Mouse (Mus musculus): ENCODE data around the gene Kazn. TPM values are rescaled to one million over a fixed set of nuclear protein-coding genes. Genes with fewer than 3 reads are reported as not detected.

Gene Kazn
- total RNA-seq (2014; fragmentation: Nextera tagmentation) (1.1 TPM in 1 of 2 replicates, not detected in the other), total RNA-seq (2017) (0.09 and 3.5 TPM in 2 replicates)

- ATAC-seq (replicated peaks; ENCODE audit: poor library complexity, severe bottlenecking), result peak; percentile 81
Observed at GRCm38 (mm10) chr4:142239240-142240126, at the start of gene Kazn. Kazn (minus strand) TSS chr4:142239401.

DNA sequence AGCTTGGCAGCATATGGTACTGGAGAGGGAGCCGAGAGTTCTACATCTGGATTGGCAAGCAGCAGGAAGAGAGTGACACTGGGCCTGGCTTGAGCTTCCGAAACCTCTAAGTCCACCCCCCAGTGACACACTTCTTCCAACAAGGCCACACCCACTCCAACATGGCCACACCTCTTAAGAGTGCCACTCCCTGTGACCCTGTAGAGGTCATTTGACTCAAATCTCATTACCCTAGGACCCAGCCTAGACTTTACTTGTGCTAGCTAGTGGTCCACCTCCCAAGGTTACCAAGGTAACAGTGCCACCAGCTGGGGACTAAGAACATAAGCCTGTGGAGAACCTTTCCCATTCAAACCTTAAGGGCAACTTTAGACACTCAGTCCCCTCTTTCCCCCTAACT is 46.3 kb upstream of the Kazn start:
- ATAC-seq (replicated peaks; ENCODE audit: poor library complexity, severe bottlenecking), result no peak

GRCm38 (mm10) chr4:142283867-142284266 is 44.7 kb upstream of the Kazn start:
- no peak for ATAC-seq (replicated peaks; ENCODE audit: poor library complexity, severe bottlenecking)

- no peak for ATAC-seq (replicated peaks; ENCODE audit: poor library complexity, severe bottlenecking)
Observed at GRCm38 (mm10) chr4:142278197-142278575, 39.0 kb upstream of the Kazn start.

GRCm38 (mm10) chr4:142277481-142278196 is 38.4 kb upstream of the Kazn start:
- no peak for ATAC-seq (replicated peaks; ENCODE audit: poor library complexity, severe bottlenecking)

GRCm38 (mm10) chr4:142275242-142275641 is 36.0 kb upstream of the Kazn start:
- ATAC-seq (replicated peaks; ENCODE audit: poor library complexity, severe bottlenecking), result no peak

DNA sequence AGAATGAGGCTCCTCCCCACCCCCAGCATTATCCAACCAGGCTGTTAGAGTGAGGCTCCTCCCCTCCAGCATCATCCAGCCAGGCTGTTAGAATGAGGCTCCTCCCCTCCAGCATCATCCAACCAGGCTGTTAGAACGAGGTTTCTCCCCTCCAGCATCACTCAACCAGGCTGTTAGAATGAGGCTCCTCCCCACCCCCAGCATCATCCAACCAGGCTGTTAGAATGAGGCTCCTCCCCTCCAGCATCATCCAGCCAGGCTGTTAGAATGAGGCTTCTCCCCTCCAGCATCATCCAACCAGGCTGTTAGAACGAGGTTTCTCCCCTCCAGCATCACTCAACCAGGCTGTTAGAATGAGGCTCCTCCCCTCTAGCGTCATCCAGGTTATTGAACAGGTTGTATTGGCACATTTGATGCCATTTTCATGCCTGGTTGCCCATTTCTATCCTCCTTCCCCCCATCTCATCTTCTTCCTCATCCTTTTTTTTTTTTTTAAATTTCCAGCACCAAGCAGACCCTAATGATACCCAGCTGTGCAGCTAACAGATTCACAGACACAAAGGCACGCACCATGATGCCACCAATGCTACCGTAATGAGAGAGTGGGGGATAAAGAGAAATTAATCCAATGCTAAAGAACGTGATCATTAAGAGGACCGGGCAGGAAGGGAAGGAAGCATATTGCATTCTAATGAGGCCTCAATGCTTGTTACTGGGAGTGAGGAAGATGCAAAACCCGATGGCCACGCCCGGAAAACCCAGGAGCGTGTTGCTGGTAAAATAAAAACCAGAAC is 35.4 kb upstream of the Kazn start:
- no peak for ATAC-seq (replicated peaks; ENCODE audit: poor library complexity, severe bottlenecking)

- no peak for ATAC-seq (replicated peaks; ENCODE audit: poor library complexity, severe bottlenecking)
Observed at GRCm38 (mm10) chr4:142271506-142271905, 32.3 kb upstream of the Kazn start.

DNA sequence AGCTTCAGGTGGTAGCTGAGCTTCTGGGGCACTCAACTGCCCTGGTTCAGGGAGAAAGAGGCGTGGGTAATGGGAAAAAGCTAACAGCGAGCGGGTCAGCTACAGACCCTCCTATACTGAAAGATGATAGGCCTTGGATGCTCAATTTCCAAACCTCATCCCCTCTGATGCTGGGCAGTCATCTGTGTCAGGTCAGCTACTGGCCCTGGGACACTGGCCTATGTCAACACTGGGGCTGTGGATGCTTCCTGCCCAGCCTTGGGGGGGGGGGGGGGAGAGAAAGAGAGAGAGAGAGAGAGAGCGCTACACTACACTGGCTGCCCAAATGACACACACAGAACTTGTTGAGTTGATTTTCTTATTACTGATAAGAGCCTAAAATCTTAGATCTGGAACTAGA is 28.6 kb upstream of the Kazn start:
- no peak for ATAC-seq (replicated peaks; ENCODE audit: poor library complexity, severe bottlenecking)

GRCm38 (mm10) chr4:142267348-142267819 is 28.2 kb upstream of the Kazn start:
- ATAC-seq (replicated peaks; ENCODE audit: poor library complexity, severe bottlenecking), result no peak

- ATAC-seq (replicated peaks; ENCODE audit: poor library complexity, severe bottlenecking), result no peak
Observed at GRCm38 (mm10) chr4:142264335-142264734, 25.1 kb upstream of the Kazn start.

DNA sequence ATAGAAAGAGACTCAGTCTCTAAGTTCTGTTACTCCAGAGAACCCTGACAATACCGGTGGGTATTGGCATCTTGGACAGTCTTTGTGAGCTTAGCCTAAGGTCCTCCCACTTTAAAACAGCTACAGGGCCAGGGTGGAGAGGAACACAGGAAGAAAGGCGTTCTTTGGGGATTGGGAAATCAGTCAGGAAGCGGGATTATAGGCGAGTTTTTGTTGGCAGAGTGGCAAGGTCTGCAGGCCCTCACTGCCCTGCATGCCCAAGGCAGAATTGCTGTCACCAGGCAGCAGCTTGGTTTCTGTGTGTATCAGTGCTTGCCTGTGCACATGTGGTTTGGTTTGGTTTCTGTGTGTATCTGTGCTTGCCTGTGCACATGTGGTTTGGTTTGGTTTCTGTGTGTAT is 22.5 kb upstream of the Kazn start:
- no peak for ATAC-seq (replicated peaks; ENCODE audit: poor library complexity, severe bottlenecking)

DNA sequence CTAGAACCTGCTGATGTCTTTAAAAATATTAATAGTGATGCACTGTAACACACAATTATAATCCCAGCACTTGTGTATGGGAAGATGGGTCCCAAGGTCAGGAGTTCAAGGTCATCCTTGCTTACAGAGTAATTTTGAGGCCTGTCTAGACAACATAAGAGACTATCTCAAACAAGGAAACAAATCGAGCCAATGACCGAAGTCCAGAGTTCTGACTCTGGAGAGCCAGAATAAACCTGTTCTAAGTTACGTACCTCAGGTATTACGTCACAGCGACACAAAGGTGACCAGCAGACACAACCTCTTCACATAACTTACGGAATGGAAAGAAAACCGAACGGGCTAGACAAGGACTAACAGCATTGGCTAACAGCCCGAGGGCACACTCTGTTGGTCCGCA is 19.5 kb upstream of the Kazn start:
- no peak for ATAC-seq (replicated peaks; ENCODE audit: poor library complexity, severe bottlenecking)

GRCm38 (mm10) chr4:142254088-142254487 is 14.9 kb upstream of the Kazn start:
- no peak for ATAC-seq (replicated peaks; ENCODE audit: poor library complexity, severe bottlenecking)

GRCm38 (mm10) chr4:142251471-142252354 is 12.5 kb upstream of the Kazn start:
- no peak for ATAC-seq (replicated peaks; ENCODE audit: poor library complexity, severe bottlenecking)

GRCm38 (mm10) chr4:142250054-142250453 is 10.9 kb upstream of the Kazn start:
- no peak for ATAC-seq (replicated peaks; ENCODE audit: poor library complexity, severe bottlenecking)

- ATAC-seq (replicated peaks; ENCODE audit: poor library complexity, severe bottlenecking), result peak; percentile 76
Observed at GRCm38 (mm10) chr4:142249401-142249800, 10.2 kb upstream of the Kazn start.

GRCm38 (mm10) chr4:142248426-142248825 is 9.2 kb upstream of the Kazn start:
- ATAC-seq (replicated peaks; ENCODE audit: poor library complexity, severe bottlenecking), result peak; percentile 74

DNA sequence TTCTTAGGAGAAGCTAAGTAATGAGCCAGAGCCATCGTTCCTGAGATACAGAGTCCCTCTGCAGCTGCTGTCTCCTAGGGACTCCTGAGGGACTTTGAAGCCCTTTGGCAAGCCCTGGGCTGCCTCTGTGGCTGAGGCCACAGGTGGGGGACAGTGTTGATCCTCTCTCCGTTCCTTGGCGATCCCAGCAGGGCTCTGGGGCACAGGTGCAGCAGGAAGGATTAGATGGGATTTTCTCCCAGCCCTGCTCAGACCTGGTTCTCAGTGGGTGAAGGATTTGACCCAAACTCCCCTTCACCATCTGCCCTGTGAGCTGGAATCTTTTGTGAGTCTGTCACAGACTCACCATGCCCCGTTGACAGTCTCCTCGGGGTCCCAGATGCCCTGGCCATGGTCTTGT is 7.5 kb upstream of the Kazn start:
- ATAC-seq (replicated peaks; ENCODE audit: poor library complexity, severe bottlenecking), result no peak

GRCm38 (mm10) chr4:142244641-142245040 is 5.4 kb upstream of the Kazn start:
- ATAC-seq (replicated peaks; ENCODE audit: poor library complexity, severe bottlenecking), result no peak
